Mouse (Mus musculus): ENCODE results near the gene Atp1a3.

- TF ChIP-seq POLR2A (IDR thresholded peaks at IDR 0.05; ENCODE audit: insufficient read depth, low read length) (no peak), CTCF (IDR thresholded peaks at IDR 0.05; ENCODE audit: low read depth, low read length) (no peak)
Observed at GRCm38 (mm10) chr7:24978781-24979180, 27.0 kb downstream of the Atp1a3 start.
